ENCODE assay signal across 10 mouse cellular contexts in genomic region chr11:3503755-3504693, GRCm38 (mm10). TPM values are rescaled to one million over a fixed set of nuclear protein-coding genes. Genes with fewer than 3 reads are reported as not detected.
DNase-seq lines count a peak whose midpoint lies in the region; ATAC-seq and TF ChIP-seq lines count a peak whose summit lies in the region.
"Had no signal": no experiment of that assay in that cellular context is flagged by ENCODE, and none has a peak within 500 bp of the region (broad histone marks: within the 10 kb centered on the region; RNA-seq: fewer than 3 reads in every experiment).

No protein-coding gene starts in this region.

- no peak for DNase-seq in forebrain, embryonic 10.5 days (ENCODE audit: extremely low spot score, low spot score)
- no peak for DNase-seq in layer of hippocampus, adult 2 months (ENCODE audit: low spot score in 2 of 2)
- DNase-seq in layer of hippocampus, postnatal 36 days = no peak
- no peak for DNase-seq in embryonic facial prominence, embryonic 14.5 days (ENCODE audit: low spot score)
- no peak for DNase-seq in midbrain, postnatal 0 days (ENCODE audit: low spot score)
- DNase-seq in T-cell, adult 2 months (ENCODE audit: low spot score) = no peak
- DNase-seq in right cerebral cortex, postnatal 4 days = no peak

- ATAC-seq in forebrain, embryonic 15.5 days (replicated peaks) = 0 out of 2 replicates have a peak, but pooled peaks have one; percentile 4
- ATAC-seq in embryonic facial prominence, embryonic 14.5 days (ENCODE audit: low read depth) = 0 out of 2 replicates have a peak, but pooled peaks have one; percentile 19
- ATAC-seq in midbrain, postnatal 0 days (ENCODE audit: low FRiP score) = no peak
- ATAC-seq: activated CD4-positive, CD25-positive, alpha-beta regulatory T cell, adult 4 months had no signal

- no peaks in the 10 kb centered on the region for H3K36me3 ChIP-seq in forebrain, embryonic 15.5 days
- H3K36me3 ChIP-seq in forebrain, embryonic 10.5 days (replicated peaks) = no peaks in the 10 kb centered on the region
- H3K36me3 ChIP-seq in embryonic facial prominence, embryonic 14.5 days (ENCODE audit: control insufficient read depth, insufficient read depth, low read length) = no peaks in the 10 kb centered on the region
- peaks cover 11% of the 10 kb centered on the region; the same call in 1 of the 2 replicates for H3K36me3 ChIP-seq in midbrain, postnatal 0 days (ENCODE audit: insufficient read depth, low read length)

- H3K4me2 ChIP-seq in forebrain, embryonic 15.5 days (replicated peaks) = peak overlapping the region; percentile 25
- H3K4me2 ChIP-seq in embryonic facial prominence, embryonic 14.5 days (ENCODE audit: low read depth, low read length) = no peak overlapping the region
- peak overlapping the region; percentile 50 for H3K4me2 ChIP-seq in midbrain, postnatal 0 days (ENCODE audit: low read depth, low read length, poor library complexity, severe bottlenecking)

- no peaks in the 10 kb centered on the region for H3K27me3 ChIP-seq in forebrain, embryonic 15.5 days
- peaks cover 10% of the 10 kb centered on the region; the same call in 1 of the 2 replicates for H3K27me3 ChIP-seq in forebrain, embryonic 10.5 days (ENCODE audit: poor library complexity, severe bottlenecking)
- H3K27me3 ChIP-seq in embryonic facial prominence, embryonic 14.5 days (replicated peaks; ENCODE audit: control insufficient read depth, insufficient read depth, low read length) = no peaks in the 10 kb centered on the region
- H3K27me3 ChIP-seq in midbrain, postnatal 0 days (ENCODE audit: insufficient read depth, low read length) = no peaks in the 10 kb centered on the region

- no peak for TF ChIP-seq CTCF in layer of hippocampus, adult 2 months (conservative IDR thresholded peaks at IDR 0.05)
- TF ChIP-seq CTCF in midbrain, postnatal 0 days (IDR thresholded peaks at IDR 0.05) = no peak

- no peak overlapping the region; the same call in 1 of the 2 replicates for H3K27ac ChIP-seq in forebrain, embryonic 15.5 days (replicated peaks)
- no peak overlapping the region for H3K27ac ChIP-seq in forebrain, embryonic 10.5 days
- H3K27ac ChIP-seq in layer of hippocampus, adult 2 months = peak overlapping the region; percentile 98
- no peak overlapping the region for H3K27ac ChIP-seq in embryonic facial prominence, embryonic 14.5 days (replicated peaks; ENCODE audit: low read depth, low read length)
- H3K27ac ChIP-seq in midbrain, postnatal 0 days (ENCODE audit: low read depth, low read length) = no peak overlapping the region
- H3K27ac ChIP-seq: liver, embryonic 14.5 days had no signal

- no peaks in the 10 kb centered on the region for H3K9me3 ChIP-seq in forebrain, embryonic 15.5 days
- no peaks in the 10 kb centered on the region for H3K9me3 ChIP-seq in forebrain, embryonic 10.5 days
- H3K9me3 ChIP-seq in embryonic facial prominence, embryonic 14.5 days (ENCODE audit: control insufficient read depth, low read length) = no peaks in the 10 kb centered on the region
- no peaks in the 10 kb centered on the region for H3K9me3 ChIP-seq in midbrain, postnatal 0 days (ENCODE audit: low read length)

- peak overlapping the region; percentile 38; the same call in 1 of the 2 replicates for H3K9ac ChIP-seq in forebrain, embryonic 15.5 days (replicated peaks)
- 0 out of 2 replicates have a peak overlapping the region, but pooled peaks have one; percentile 11 for H3K9ac ChIP-seq in embryonic facial prominence, embryonic 14.5 days (ENCODE audit: low read depth, low read length)
- H3K9ac ChIP-seq in midbrain, postnatal 0 days (replicated peaks; ENCODE audit: low read length, poor library complexity, severe bottlenecking) = peak overlapping the region; percentile 51
- H3K9ac ChIP-seq: liver, embryonic 14.5 days had no signal

- H3K4me3 ChIP-seq in forebrain, embryonic 15.5 days = peak overlapping the region; percentile 33
- no peak overlapping the region for H3K4me3 ChIP-seq in forebrain, embryonic 10.5 days
- H3K4me3 ChIP-seq in layer of hippocampus, adult 2 months = peak overlapping the region; percentile 77
- no peak overlapping the region for H3K4me3 ChIP-seq in embryonic facial prominence, embryonic 14.5 days (ENCODE audit: low read depth, low read length)
- peak overlapping the region; percentile 43 for H3K4me3 ChIP-seq in midbrain, postnatal 0 days (ENCODE audit: low read depth, low read length)

- 69% methylated on average over 11 of the region's 11 CpGs for WGBS in forebrain, embryonic 15.5 days
- 70% methylated on average over 11 of the region's 11 CpGs for WGBS in forebrain, embryonic 10.5 days
- 55% methylated on average over 11 of the region's 11 CpGs for WGBS in embryonic facial prominence, embryonic 14.5 days
- 73% methylated on average over 11 of the region's 11 CpGs for WGBS in midbrain, postnatal 0 days

- H3K4me1 ChIP-seq in forebrain, embryonic 15.5 days = no peaks in the 10 kb centered on the region
- no peaks in the 10 kb centered on the region for H3K4me1 ChIP-seq in forebrain, embryonic 10.5 days
- no peaks in the 10 kb centered on the region for H3K4me1 ChIP-seq in embryonic facial prominence, embryonic 14.5 days (ENCODE audit: control insufficient read depth, insufficient read depth, low read length)
- H3K4me1 ChIP-seq in midbrain, postnatal 0 days (ENCODE audit: insufficient read depth, low read length) = 0 out of 2 replicates have a peak, but pooled peaks cover 6% of the 10 kb centered on the region

RNA-seq across cellular contexts. Expression of gene Inpp5j, which starts 0.6 kb away (rescaled TPM):
- 1.8 and 2.7 TPM in 2 replicates for polyA plus RNA-seq in forebrain, embryonic 15.5 days (2015; fragmentation: Nextera tagmentation; extraction: Ambion mirVana)
- 0.20 and 0.21 TPM in 2 replicates for polyA plus RNA-seq in forebrain, embryonic 10.5 days (2016; fragmentation: Nextera tagmentation; extraction: Ambion mirVana)
- total RNA-seq in layer of hippocampus, adult 2 months (2021) = 10 to 100 TPM; 87.1 to 97.1 TPM
- 10 to 100 TPM; 73.7 to 95.8 TPM for total RNA-seq in layer of hippocampus, postnatal 36 days (2021)
- 0.81 and 1.0 TPM in 2 replicates for polyA plus RNA-seq in embryonic facial prominence, embryonic 14.5 days (2014; fragmentation: Nextera tagmentation; extraction: Ambion mirVana)
- 10.5 and 10.6 TPM in 2 replicates for total RNA-seq in midbrain, postnatal 0 days (2014; rRNA removed)
- polyA plus RNA-seq in midbrain, postnatal 0 days (2015; fragmentation: Nextera tagmentation; extraction: Ambion mirVana) = 17.3 and 19.3 TPM in 2 replicates
- polyA plus RNA-seq: activated CD4-positive, CD25-positive, alpha-beta regulatory T cell, adult 4 months had no signal

RNA-seq across cellular contexts. Expression of gene Selenom, which starts 10.5 kb away (rescaled TPM):
- 41.6 and 44.2 TPM in 2 replicates for polyA plus RNA-seq in forebrain, embryonic 15.5 days (2015; fragmentation: Nextera tagmentation; extraction: Ambion mirVana)
- polyA plus RNA-seq in forebrain, embryonic 10.5 days (2016; fragmentation: Nextera tagmentation; extraction: Ambion mirVana) = 36.1 and 37.9 TPM in 2 replicates
- total RNA-seq in layer of hippocampus, adult 2 months (2021) = 100 to 1,000 TPM; 199 to 202 TPM
- total RNA-seq in layer of hippocampus, postnatal 36 days (2021) = 100 to 1,000 TPM; 187 to 193 TPM
- 204 and 215 TPM in 2 replicates for polyA plus RNA-seq in embryonic facial prominence, embryonic 14.5 days (2014; fragmentation: Nextera tagmentation; extraction: Ambion mirVana)
- total RNA-seq in midbrain, postnatal 0 days (2014; rRNA removed) = 244 and 290 TPM in 2 replicates
- 298 and 349 TPM in 2 replicates for polyA plus RNA-seq in midbrain, postnatal 0 days (2015; fragmentation: Nextera tagmentation; extraction: Ambion mirVana)

RNA-seq across cellular contexts. Expression of gene Pla2g3, which starts 15.9 kb away (rescaled TPM):
- 0.39 and 0.72 TPM in 2 replicates for polyA plus RNA-seq in forebrain, embryonic 15.5 days (2015; fragmentation: Nextera tagmentation; extraction: Ambion mirVana)
- polyA plus RNA-seq in forebrain, embryonic 10.5 days (2016; fragmentation: Nextera tagmentation; extraction: Ambion mirVana) = 1.4 TPM in 2 replicates
- 1 to 10 TPM; 2.1 to 2.3 TPM for total RNA-seq in layer of hippocampus, adult 2 months (2021)
- total RNA-seq in layer of hippocampus, postnatal 36 days (2021) = 1 to 10 TPM; 1.4 to 2.5 TPM
- 0.36 and 0.41 TPM in 2 replicates for polyA plus RNA-seq in embryonic facial prominence, embryonic 14.5 days (2014; fragmentation: Nextera tagmentation; extraction: Ambion mirVana)
- 27.4 and 33.1 TPM in 2 replicates for total RNA-seq in midbrain, postnatal 0 days (2014; rRNA removed)
- 15.4 and 20.1 TPM in 2 replicates for polyA plus RNA-seq in midbrain, postnatal 0 days (2015; fragmentation: Nextera tagmentation; extraction: Ambion mirVana)

RNA-seq across cellular contexts. Expression of gene Smtn, which starts 36.4 kb away (rescaled TPM):
- 17.7 and 18.5 TPM in 2 replicates for polyA plus RNA-seq in forebrain, embryonic 15.5 days (2015; fragmentation: Nextera tagmentation; extraction: Ambion mirVana)
- polyA plus RNA-seq in forebrain, embryonic 10.5 days (2016; fragmentation: Nextera tagmentation; extraction: Ambion mirVana) = 35.1 and 40.2 TPM in 2 replicates
- 10 to 100 TPM in 1 of 2 experiments, 1 to 10 TPM in 1; 7.4 to 10.3 TPM for total RNA-seq in layer of hippocampus, adult 2 months (2021)
- total RNA-seq in layer of hippocampus, postnatal 36 days (2021) = 10 to 100 TPM in 1 of 2 experiments, 1 to 10 TPM in 1; 7.0 to 11.8 TPM
- polyA plus RNA-seq in embryonic facial prominence, embryonic 14.5 days (2014; fragmentation: Nextera tagmentation; extraction: Ambion mirVana) = 100 and 116 TPM in 2 replicates
- total RNA-seq in midbrain, postnatal 0 days (2014; rRNA removed) = 7.3 and 9.9 TPM in 2 replicates
- 8.0 and 8.1 TPM in 2 replicates for polyA plus RNA-seq in midbrain, postnatal 0 days (2015; fragmentation: Nextera tagmentation; extraction: Ambion mirVana)

RNA-seq across cellular contexts. Expression of gene Rnf185, which starts 51.9 kb away (rescaled TPM):
- 39.8 and 41.6 TPM in 2 replicates for polyA plus RNA-seq in forebrain, embryonic 15.5 days (2015; fragmentation: Nextera tagmentation; extraction: Ambion mirVana)
- polyA plus RNA-seq in forebrain, embryonic 10.5 days (2016; fragmentation: Nextera tagmentation; extraction: Ambion mirVana) = 39.6 and 42.4 TPM in 2 replicates
- 10 to 100 TPM; 26.6 to 29.1 TPM for total RNA-seq in layer of hippocampus, adult 2 months (2021)
- total RNA-seq in layer of hippocampus, postnatal 36 days (2021) = 10 to 100 TPM; 25.6 to 27.4 TPM
- polyA plus RNA-seq in embryonic facial prominence, embryonic 14.5 days (2014; fragmentation: Nextera tagmentation; extraction: Ambion mirVana) = 37.1 and 40.3 TPM in 2 replicates
- 43.6 and 46.8 TPM in 2 replicates for total RNA-seq in midbrain, postnatal 0 days (2014; rRNA removed)
- 36.9 and 39.6 TPM in 2 replicates for polyA plus RNA-seq in midbrain, postnatal 0 days (2015; fragmentation: Nextera tagmentation; extraction: Ambion mirVana)

Comparison
In these comparisons a context has a peak if more than half of its experiments do, and no peak if none do; other contexts are left out.
1. H3K4me3 ChIP-seq: peak in forebrain, embryonic 15.5 days (single experiment), layer of hippocampus, adult 2 months (single experiment) and midbrain, postnatal 0 days (single experiment); none in forebrain, embryonic 10.5 days (single experiment) and embryonic facial prominence, embryonic 14.5 days (single experiment).
2. Peak in every context shown above with its lines, with median percentiles within 50 percentile points of each other: H3K9ac ChIP-seq.